Mouse (Mus musculus): ENCODE results near the gene Ifngr1.

Ifngr1 gene

DNA sequence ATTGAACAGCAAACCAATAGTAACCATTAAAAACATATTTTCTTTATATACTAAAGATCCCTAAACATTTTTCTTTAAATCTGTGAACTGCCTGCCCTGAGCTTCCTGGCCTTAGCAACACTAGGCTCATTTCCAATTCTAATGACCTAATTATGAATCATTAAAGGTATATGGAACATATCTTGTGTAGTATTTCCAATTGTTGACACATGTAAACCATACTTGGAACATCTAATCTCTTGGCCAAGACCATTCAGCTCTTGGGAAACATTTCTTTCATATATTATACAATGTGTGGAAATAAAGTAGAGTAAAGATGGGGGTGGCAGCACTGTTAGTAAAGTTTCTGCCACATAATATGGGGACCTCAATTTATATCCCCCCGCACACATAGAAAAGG, 47.9 kb downstream of the Ifngr1 start:
- DNase-seq (ENCODE audit: low read depth, low spot score): no peak

DNA sequence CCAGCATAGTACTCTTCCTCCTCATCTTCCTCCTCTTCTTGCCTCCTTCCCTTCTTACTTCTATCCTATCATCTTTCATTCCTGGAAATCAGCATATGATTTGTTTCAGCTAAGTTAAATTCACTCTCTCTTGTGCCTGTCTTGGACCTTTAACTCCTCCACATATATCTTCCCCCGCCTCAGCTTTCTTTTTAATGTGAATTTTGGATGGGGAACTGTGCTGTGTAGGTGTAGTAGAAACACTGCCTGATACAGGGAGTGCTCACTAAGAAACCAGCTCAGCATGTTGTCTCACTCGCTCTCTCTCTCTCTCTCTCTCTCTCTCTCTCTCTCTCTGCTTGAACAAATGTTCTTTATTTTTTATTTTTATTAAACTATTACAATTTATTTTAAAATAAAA, 53.4 kb downstream of the Ifngr1 start:
- no peak for DNase-seq (ENCODE audit: low read depth, low spot score)

GRCm38 (mm10) chr10:19657426-19657825, 65.7 kb downstream of the Ifngr1 start:
- DNase-seq (ENCODE audit: low read depth, low spot score): no peak
